Mouse (Mus musculus): ENCODE measurements at regions not wholly inside any gene's neighbourhood (a gene's known extent, or its start where the extent isn't known, plus 50 kb on each side); places are given as distances from the start of the nearest gene placed in this dataset.

GRCm38 (mm10) chr3:105169117-105169516 is 102.5 kb downstream of the 4930564D02Rik start:
- TF ChIP-seq POLR2A (IDR thresholded peaks at IDR 0.05; ENCODE audit: control insufficient read depth, low read depth, low read length) (no peak), CTCF (IDR thresholded peaks at IDR 0.05; ENCODE audit: control insufficient read depth, insufficient read depth, insufficient replicate concordance, low read depth, low read length) (no peak)
